Mouse (Mus musculus) 3134 (cell line): ENCODE measurements around the gene Gm11168.
"Not testable (repeated sequence)": the region's sequence is repeated elsewhere in the genome, so short reads cannot be mapped to it uniquely, and the experiment has no call there.

Experiments
- DNase-seq: peaks from one replicate; pipeline ENCODE4 v3.0.0-alpha.2; 2011; ENCODE audit warnings: low spot score; ENCODE audit not compliant: insufficient read length; ENCODE audit errors: extremely low read depth

Gene Gm11168

GRCm38 (mm10) chr9:3002794-3003396 lies at the start of gene Gm11168:
Gene Gm11168 (plus strand): TSS chr9:3003346.
- DNase-seq, result not testable (repeated sequence)

DNA sequence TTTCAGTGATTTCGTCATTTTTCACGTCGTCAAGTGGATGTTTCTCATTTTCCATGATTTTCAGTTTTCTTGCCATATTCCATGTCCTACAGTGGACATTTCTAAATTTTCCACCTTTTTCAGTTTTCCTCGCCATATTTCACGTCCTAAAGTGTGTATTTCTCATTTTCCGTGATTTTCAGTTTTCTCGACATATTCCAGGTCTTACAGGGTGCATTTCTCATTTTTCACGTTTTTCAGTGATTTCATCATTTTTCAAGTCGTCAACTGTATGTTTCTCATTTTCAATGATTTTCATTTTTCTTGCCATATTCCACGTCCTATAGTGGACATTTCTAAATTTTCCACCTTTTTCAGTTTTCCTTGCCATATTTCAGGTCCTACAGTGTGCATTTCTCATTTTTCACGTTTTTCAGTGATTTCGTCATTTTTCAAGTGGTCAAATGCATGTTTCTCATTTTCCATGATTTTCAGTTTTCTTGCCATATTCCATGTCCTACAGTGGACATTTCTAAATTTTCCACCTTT lies 2.6 kb upstream of the Gm11168 start, which contains the start of gene Gm10722:
Gene Gm10722 (plus strand): TSS at position 478 of the 528 bp plus-strand sequence.
- peak; percentile 59 for DNase-seq

- DNase-seq, result not testable (repeated sequence)
Observed at GRCm38 (mm10) chr9:3001006-3001405, 2.1 kb upstream of the Gm11168 start.

- DNase-seq, result peak; percentile 27
Observed at GRCm38 (mm10) chr9:3001948-3002659, 1.0 kb upstream of the Gm11168 start.

- not testable (repeated sequence) for DNase-seq
Observed at GRCm38 (mm10) chr9:3006179-3006578, 3.0 kb downstream of the Gm11168 start.

- not testable (repeated sequence) for DNase-seq
Observed at GRCm38 (mm10) chr9:3006636-3007035, 3.5 kb downstream of the Gm11168 start.

GRCm38 (mm10) chr9:3007272-3007671 lies 4.1 kb downstream of the Gm11168 start:
- DNase-seq, result peak; percentile 21

GRCm38 (mm10) chr9:3009331-3009730 lies 6.2 kb downstream of the Gm11168 start:
- DNase-seq, result not testable (repeated sequence)

- not testable (repeated sequence) for DNase-seq
Observed at GRCm38 (mm10) chr9:3012054-3012621, 9.0 kb downstream of the Gm11168 start.

DNA sequence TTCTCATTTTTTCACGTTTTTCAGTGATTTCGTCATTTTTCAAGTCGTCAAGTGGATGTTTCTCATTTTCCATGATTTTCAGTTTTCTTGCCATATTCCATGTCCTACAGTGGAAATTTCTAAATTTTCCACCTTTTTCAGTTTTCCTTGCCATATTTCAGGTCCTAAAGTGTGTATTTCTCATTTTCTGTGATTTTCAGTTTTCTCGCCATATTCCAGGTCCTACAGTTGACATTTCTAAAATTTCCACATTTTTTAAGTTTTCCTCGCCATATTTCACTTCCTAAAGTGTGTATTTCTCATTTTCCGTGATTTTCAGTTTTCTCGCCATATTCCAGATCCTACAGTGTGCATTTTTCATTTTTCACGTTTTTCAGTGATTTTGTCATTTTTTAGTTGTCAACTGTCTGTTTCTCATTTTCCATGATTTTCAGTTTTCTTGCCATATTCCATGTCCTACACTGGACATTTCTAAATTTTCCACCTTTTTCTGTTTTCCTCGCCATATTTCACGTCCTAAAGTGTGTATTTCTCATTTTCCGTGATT lies 9.7 kb downstream of the Gm11168 start, which contains the start of gene Gm10721:
Gene Gm10721 (plus strand): TSS at position 408 of the 547 bp plus-strand sequence.
- DNase-seq, result not testable (repeated sequence)

DNA sequence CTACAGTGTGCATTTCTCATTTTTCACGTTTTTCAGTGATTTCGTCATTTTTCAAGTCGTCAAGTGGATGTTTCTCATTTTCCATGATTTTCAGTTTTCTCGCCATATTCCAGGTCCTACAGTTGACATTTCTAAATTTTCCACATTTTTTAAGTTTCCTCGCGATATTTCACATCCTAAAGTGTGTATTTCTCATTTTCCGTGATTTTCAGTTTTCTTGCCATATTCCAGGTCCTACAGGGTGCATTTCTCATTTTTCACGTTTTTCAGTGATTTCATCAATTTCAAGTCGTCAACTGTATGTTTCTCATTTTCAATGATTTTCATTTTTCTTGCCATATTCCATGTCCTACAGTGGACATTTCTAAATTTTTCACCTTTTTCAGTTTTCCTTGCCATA lies 12.2 kb downstream of the Gm11168 start, which contains the start of gene Gm10720:
Gene Gm10720 (plus strand): TSS at position 301 of the 400 bp plus-strand sequence.
- not testable (repeated sequence) for DNase-seq

- not testable (repeated sequence) for DNase-seq
Observed at GRCm38 (mm10) chr9:3015896-3016295, 12.8 kb downstream of the Gm11168 start.

- not testable (repeated sequence) for DNase-seq
Observed at GRCm38 (mm10) chr9:3017108-3017507, 14.0 kb downstream of the Gm11168 start, which contains the start of gene Gm10719. Gene Gm10719 (plus strand): TSS chr9:3017408.

GRCm38 (mm10) chr9:3018944-3019343 lies 15.8 kb downstream of the Gm11168 start:
- not testable (repeated sequence) for DNase-seq

DNA sequence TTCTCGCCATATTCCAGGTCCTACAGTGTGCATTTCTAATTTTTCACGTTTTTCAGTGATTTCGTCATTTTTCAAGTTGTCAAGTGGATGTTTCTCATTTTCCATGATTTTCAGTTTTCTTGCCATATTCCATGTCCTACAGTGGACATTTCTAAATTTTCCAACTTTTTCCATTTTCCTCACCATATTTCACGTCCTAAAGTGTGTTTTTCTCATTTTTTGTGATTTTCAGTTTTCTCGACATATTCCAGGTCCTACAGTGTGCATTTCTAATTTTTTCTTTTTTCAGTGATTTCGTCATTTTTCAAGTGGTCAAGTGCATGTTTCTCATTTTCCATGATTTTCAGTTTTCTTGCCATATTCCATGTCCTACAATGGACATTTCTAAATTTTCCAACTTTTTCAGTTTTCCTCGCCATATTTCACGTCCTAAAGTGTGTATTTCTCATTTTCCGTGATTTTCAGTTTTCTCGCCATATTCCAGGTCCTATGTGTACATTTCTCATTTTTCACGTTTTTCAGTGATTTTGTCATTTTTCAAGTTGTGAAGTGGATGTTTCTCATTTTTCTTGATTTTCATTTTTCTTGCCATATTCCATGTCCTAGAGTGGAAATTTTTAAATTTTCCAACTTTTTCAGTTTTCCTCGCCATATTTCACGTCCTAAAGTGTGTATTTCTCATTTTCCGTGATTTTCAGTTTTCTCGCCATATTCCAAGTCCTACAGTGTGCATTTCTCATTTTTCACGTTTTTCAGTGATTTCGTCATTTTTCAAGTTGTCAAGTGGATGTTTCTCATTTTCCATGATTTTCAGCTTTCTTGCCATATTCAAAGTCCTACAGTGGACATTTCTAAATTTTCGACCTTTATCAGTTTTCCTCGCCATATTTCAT lies 16.9 kb downstream of the Gm11168 start:
- not testable (repeated sequence) for DNase-seq

DNA sequence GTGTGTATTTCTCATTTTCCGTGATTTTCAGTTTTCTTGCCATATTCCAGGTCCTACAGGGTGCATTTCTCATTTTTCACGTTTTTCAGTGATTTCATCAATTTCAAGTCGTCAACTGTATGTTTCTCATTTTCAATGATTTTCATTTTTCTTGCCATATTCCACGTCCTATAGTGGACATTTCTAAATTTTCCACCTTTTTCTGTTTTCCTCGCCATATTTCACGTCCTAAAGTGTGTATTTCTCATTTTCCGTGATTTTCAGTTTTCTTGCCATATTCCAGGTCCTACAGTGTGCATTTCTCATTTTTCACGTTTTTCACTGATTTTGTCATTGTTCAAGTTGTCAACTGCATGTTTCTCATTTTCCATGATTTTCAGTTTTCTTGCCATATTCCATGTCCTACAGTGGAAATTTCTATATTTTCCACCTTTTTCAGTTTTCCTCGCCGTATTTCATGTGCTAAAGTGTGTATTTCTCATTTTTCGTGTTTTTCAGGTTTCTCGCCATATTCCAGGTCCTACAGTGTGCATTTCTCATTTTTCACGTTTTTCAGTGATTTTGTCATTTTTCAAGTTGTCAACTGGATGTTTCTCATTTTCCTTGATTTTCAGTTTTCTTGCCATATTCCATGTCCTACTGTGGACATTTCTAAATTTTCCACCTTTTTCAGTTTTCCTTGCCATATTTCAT lies 19.3 kb downstream of the Gm11168 start:
- DNase-seq, result peak; percentile 1

DNA sequence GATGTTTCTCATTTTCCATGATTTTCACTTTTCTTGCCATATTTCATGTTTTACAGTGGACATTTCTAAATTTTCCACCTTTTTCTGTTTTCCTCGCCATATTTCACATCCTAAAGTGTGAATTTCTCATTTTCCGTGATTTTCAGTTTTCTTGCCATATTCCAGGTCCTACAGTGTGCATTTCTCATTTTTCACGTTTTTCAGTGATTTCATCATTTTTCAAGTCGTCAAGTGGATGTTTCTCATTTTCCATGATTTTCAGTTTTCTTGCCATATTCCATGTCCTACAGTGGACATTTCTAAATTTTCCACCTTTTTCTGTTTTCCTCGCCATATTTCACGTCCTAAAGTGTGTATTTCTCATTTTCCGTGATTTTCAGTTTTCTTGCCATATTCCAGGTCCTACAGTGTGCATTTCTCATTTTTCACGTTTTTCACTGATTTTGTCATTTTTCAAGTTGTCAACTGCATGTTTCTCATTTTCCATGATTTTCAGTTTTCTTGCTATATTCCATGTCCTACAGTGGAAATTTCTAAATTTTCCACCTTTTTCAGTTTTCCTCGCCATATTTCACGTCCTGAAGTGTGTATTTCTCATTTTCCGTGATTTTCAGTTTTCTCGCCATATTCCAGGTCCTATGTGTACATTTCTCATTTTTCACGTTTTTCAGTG lies 20.3 kb downstream of the Gm11168 start, which contains the start of gene Gm10718:
Gene Gm10718 (plus strand): TSS at position 236 of the 673 bp plus-strand sequence.
- DNase-seq, result not testable (repeated sequence)

DNA sequence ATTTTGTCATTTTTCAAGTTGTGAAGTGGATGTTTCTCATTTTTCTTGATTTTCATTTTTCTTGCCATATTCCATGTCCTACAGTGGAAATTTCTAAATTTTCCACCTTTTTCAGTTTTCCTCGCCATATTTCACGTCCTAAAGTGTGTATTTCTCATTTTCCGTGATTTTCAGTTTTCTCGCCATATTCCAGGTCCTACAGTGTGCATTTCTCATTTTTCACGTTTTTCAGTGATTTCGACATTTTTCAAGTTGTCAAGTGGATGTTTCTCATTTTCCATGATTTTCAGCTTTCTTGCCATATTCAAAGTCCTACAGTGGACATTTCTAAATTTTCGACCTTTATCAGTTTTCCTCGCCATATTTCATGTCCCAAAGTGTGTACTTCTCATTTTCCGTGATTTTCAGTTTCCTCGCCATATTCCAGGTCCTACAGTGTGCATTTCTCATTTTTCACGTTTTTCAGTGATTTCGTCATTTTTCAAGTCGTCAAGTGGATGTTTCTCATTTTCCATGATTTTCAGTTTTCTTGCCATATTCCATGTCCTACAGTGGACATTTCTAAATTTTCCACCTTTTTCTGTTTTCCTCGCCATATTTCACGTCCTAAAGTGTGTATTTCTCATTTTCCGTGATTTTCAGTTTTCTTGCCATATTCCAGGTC lies 21.0 kb downstream of the Gm11168 start:
- not testable (repeated sequence) for DNase-seq
